Mouse (Mus musculus) cerebellum, adult 11 months (tissue): ENCODE measurements at regions not wholly inside any gene's neighbourhood (a gene's known extent, or its start where the extent isn't known, plus 50 kb on each side); places are given as distances from the start of the nearest gene placed in this dataset.

Experiments used
- DNase-seq: peaks from one replicate; pipeline ENCODE4 v3.0.0; 2022

GRCm38 (mm10) chr15:62962681-62963080 lies 882.3 kb downstream of the Gsdmc2 start:
- DNase-seq: no peak

- DNase-seq: no peak
Measured at GRCm38 (mm10) chr15:62960623-62961022, 884.4 kb downstream of the Gsdmc2 start.

GRCm38 (mm10) chr15:62958506-62959330 lies 886.3 kb downstream of the Gsdmc2 start:
- no peak for DNase-seq

GRCm38 (mm10) chr15:62954889-62955288 lies 890.1 kb downstream of the Gsdmc2 start:
- no peak for DNase-seq

- DNase-seq: no peak
Measured at GRCm38 (mm10) chr15:62954322-62954820, 890.6 kb downstream of the Gsdmc2 start.

- DNase-seq: no peak
Measured at GRCm38 (mm10) chr15:62953215-62953941, 891.6 kb downstream of the Gsdmc2 start.

- no peak for DNase-seq
Measured at GRCm38 (mm10) chr15:62952487-62953214, 892.3 kb downstream of the Gsdmc2 start.

- DNase-seq: no peak
Measured at GRCm38 (mm10) chr15:62939416-62939815, 905.6 kb downstream of the Gsdmc2 start.

- DNase-seq: no peak
Measured at GRCm38 (mm10) chr15:62937756-62938155, 907.2 kb downstream of the Gsdmc2 start.

GRCm38 (mm10) chr15:62934522-62935189 lies 910.3 kb downstream of the Gsdmc2 start:
- no peak for DNase-seq

- no peak for DNase-seq
Measured at GRCm38 (mm10) chr15:62920520-62920919, 924.5 kb downstream of the Gsdmc2 start.

GRCm38 (mm10) chr15:62919264-62919663 lies 925.7 kb downstream of the Gsdmc2 start:
- DNase-seq: no peak

GRCm38 (mm10) chr15:62908379-62908778 lies 936.6 kb downstream of the Gsdmc2 start:
- no peak for DNase-seq

- no peak for DNase-seq
Measured at GRCm38 (mm10) chr15:62907181-62907580, 937.8 kb downstream of the Gsdmc2 start.

GRCm38 (mm10) chr15:62903047-62903822 lies 941.7 kb downstream of the Gsdmc2 start:
- peak; percentile 48 for DNase-seq

- no peak for DNase-seq
Measured at GRCm38 (mm10) chr15:62901955-62902354, 943.0 kb downstream of the Gsdmc2 start.

- no peak for DNase-seq
Measured at GRCm38 (mm10) chr15:62889798-62890197, 955.2 kb downstream of the Gsdmc2 start.

GRCm38 (mm10) chr15:62885331-62885730 lies 959.6 kb downstream of the Gsdmc2 start:
- no peak for DNase-seq

- no peak for DNase-seq
Measured at GRCm38 (mm10) chr15:62871082-62871766, 973.8 kb downstream of the Gsdmc2 start.

- DNase-seq: no peak
Measured at GRCm38 (mm10) chr15:62862574-62862973, 982.4 kb downstream of the Gsdmc2 start.

GRCm38 (mm10) chr15:62861422-62861821 lies 983.6 kb downstream of the Gsdmc2 start:
- DNase-seq: no peak
